Mouse (Mus musculus): ENCODE measurements around the gene Nemp1.

DNA sequence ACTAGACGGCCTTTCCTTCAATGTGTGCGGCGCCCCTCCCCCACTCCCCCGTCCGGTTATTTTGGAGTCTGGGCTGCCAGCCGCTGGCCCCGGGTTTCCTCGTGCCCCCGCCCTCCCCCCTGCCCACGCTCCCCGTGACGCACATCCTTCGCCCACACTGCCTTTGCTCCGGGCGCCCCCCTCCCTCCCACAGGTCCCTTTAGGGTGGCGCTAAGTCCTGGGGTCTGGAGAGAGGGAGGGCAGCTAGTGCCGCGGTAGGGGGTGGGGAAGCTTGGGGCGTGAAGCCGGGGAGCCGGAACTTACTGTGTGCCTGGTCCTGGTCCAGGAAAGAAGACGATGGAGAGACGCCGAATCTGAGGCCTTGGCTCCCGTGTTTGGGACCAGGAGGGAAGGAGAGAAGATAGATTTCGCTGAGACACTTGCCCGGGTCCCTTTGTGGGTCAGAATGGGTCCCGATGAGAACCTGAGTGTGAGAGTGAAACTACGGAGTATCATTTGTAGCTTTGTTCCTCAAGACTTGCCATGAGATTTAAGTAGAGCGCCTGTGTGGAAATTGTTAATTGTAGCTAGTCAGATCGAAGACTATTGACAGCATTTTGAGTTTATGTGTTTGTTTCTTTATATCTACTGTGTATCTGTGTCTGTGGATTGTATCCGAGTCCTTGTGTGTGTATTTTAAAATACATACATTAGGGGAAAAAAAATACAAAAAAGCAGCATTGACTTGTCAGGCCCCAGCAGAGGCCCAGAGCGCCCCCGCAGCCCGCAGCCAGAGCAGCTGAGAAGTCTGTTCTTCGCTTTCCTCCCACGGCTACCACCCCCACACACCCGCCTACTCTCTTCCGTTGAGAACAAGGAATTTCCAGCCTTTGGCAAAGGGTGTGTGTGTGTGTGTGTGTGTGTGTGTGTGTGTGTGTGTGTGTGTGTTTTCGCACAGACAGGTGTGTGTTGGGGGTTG lies 1.7 kb downstream of the Nemp1 start, which contains the start of gene Nab2:
- TF ChIP-seq CTCF (IDR thresholded peaks at IDR 0.05; ENCODE audit: low read depth) (no peak), EP300 (IDR thresholded peaks at IDR 0.05; ENCODE audit: low read depth) (no peak)

Measured in liver, embryonic 14.5 days (tissue).